Mouse (Mus musculus) heart, embryonic 12.5 days (tissue): ENCODE measurements at regions not wholly inside any gene's neighbourhood (a gene's known extent, or its start where the extent isn't known, plus 50 kb on each side); places are given as distances from the start of the nearest gene placed in this dataset.
A peak's percentile ranks its signal among the peaks of the same experiment; 100 is the strongest.

Source experiments
- ATAC-seq: fragments of 200-750 bp; cut with Nextera tagmentation; 2 replicates; pipeline ENCODE4 v1.8.0; 2017; ENCODE audit warnings: moderate TSS enrichment, moderate library complexity; ENCODE audit not compliant: insufficient number of reproducible peaks, low FRiP score
- H3K27ac ChIP-seq: fragments of 300-500 bp; sonication (generic); 2 replicates; pipeline ENCODE4 v1.5.1; 2016; ENCODE audit warnings: mild to moderate bottlenecking, moderate library complexity; ENCODE audit not compliant: poor library complexity, severe bottlenecking
- H3K27me3 ChIP-seq: fragments of 300-500 bp; sonication (generic); replicated peaks from 2 replicates; pipeline ENCODE4 v1.6.1; 2016; ENCODE audit warnings: mild to moderate bottlenecking, moderate library complexity
- H3K36me3 ChIP-seq: fragments of 300-500 bp; sonication (generic); 2 replicates; pipeline ENCODE4 v1.6.1; 2016; ENCODE audit warnings: mild to moderate bottlenecking, moderate library complexity
- H3K4me1 ChIP-seq: fragments of 300-500 bp; sonication (generic); replicated peaks from 2 replicates; pipeline ENCODE4 v1.6.1; 2016; ENCODE audit warnings: mild to moderate bottlenecking
- H3K4me2 ChIP-seq: fragments of 300-500 bp; sonication (generic); 2 replicates; pipeline ENCODE4 v1.6.1; 2016; ENCODE audit warnings: mild to moderate bottlenecking, moderate library complexity
- H3K4me3 ChIP-seq: fragments of 300-500 bp; sonication (generic); 2 replicates; pipeline ENCODE4 v1.5.1; 2016; ENCODE audit warnings: mild to moderate bottlenecking
- H3K9ac ChIP-seq: fragments of 300-500 bp; sonication (generic); 2 replicates; pipeline ENCODE4 v1.6.1; 2016; ENCODE audit warnings: mild to moderate bottlenecking, moderate library complexity
- H3K9me3 ChIP-seq: fragments of 300-500 bp; sonication (generic); replicated peaks from 2 replicates; pipeline ENCODE4 v1.6.1; 2016; ENCODE audit warnings: mild to moderate bottlenecking, moderate library complexity
- WGBS: fragments of 180-500 bp; shearing (Covaris S2); methylation state at CpG from one replicate; pipeline ENCODE4 v1.1.7; 2016; 5-methylcytosine and 5-hydroxymethylcytosine counted together

DNA sequence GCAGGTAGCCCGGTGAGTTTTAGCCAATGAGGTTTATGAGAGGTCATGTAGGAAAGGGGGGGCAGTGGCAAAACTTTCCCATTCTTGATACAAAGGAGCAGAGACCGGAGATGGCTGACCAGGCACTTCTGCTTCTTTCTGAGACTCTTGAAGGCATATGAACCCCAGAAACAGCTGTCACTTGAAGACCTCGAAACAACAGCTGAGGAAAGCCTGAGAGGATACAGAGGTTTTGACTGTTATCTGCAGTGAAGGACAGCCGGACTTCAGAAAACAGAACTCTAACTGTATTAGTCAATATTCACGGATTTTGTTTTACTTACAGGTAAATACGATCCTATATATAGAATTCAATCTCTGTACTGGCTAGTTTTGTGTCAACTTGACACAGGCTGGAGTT lies 50.0 kb upstream of the Tiparp start:
- no peaks in the 10 kb centered on the region for H3K9me3 ChIP-seq
- H3K27ac ChIP-seq: no peak overlapping the region
- H3K36me3 ChIP-seq: no peaks in the 10 kb centered on the region
- H3K27me3 ChIP-seq: no peaks in the 10 kb centered on the region
- H3K4me1 ChIP-seq: peaks cover 13% of the 10 kb centered on the region
- H3K9ac ChIP-seq: no peak overlapping the region
- WGBS: 75% methylated on average over 6 of the region's 6 CpGs
- H3K4me2 ChIP-seq: no peak overlapping the region
- no peak overlapping the region for H3K4me3 ChIP-seq
- ATAC-seq: no peak

DNA sequence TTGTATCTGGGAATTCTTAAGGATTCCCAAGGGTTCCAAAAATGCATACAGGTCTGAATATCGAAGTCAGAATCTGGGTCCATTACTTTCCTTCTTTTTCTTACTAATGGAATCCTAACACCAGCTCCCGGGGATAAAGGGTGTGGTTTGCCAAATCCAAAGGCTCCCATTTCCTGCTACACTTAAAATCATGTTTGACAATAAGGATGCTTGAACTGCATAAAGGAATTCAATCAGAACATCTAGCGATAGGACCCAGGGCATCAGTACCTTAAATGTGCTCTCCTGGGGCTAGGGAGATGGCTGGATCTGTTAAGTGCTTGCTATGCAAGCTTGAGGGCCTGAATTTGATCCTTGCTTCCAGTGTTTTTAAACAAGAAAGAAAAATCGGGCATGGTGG lies 51.1 kb upstream of the Tiparp start:
- H3K4me2 ChIP-seq: no peak overlapping the region
- 64% methylated on average over 4 of the region's 4 CpGs for WGBS
- ATAC-seq: no peak

DNA sequence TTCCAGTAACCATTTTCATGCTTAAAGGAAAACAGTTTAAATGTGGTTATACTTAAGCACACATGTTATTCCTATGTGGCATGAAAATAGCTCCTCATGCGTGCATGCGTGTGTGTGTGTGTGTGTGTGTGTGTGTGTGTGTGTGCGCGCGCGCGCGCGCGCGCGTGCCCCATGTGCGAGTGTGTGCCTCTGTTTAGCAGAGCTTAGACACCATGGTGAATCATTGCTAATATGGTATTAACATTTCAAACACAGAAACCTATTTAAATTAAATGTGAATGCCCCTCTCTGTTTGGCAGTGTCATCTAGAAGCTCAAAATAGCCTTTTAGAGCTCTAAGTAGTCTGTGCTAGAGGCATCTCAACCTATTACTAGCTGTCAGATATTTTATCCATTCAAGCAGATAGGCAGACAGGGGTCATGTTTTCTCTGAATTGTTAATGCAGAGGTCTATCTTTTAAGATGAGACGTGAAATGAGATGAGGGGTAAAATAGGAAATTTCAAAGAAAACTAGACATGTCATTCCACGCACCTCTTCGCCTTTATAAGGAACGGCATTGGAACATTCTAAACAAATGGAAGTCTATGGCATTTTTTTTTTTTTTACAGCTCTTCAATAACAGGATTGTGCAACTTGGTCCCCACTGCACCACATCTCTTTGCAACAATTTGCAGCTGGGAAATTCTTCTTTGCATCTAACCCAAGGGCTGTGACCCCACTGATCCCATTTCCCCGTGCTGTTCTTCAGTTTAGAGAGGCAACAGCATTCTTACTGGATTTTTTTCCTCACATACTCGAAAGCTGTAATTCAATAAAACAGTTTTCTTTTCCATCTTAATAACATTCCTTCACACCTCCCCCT lies 51.9 kb upstream of the Tiparp start:
- 86% methylated on average over 19 of the region's 19 CpGs for WGBS
- Histone ChIP-seq H3K4me2 (no peak overlapping the region), H3K4me1 (peaks cover 4% of the 10 kb centered on the region), H3K27me3 (no peaks in the 10 kb centered on the region), H3K9me3 (no peaks in the 10 kb centered on the region), H3K27ac (no peak overlapping the region), H3K36me3 (no peaks in the 10 kb centered on the region), H3K4me3 (no peak overlapping the region), H3K9ac (no peak overlapping the region)
- ATAC-seq: no peak

More for the DNA sequence above, 51.1 kb upstream of the Tiparp start:
- no peak overlapping the region for H3K4me3 ChIP-seq
- peaks cover 4% of the 10 kb centered on the region for H3K4me1 ChIP-seq
- H3K36me3 ChIP-seq: no peaks in the 10 kb centered on the region
- H3K9ac ChIP-seq: no peak overlapping the region
- H3K27ac ChIP-seq: no peak overlapping the region
- H3K27me3 ChIP-seq: no peaks in the 10 kb centered on the region
- H3K9me3 ChIP-seq: no peaks in the 10 kb centered on the region

DNA sequence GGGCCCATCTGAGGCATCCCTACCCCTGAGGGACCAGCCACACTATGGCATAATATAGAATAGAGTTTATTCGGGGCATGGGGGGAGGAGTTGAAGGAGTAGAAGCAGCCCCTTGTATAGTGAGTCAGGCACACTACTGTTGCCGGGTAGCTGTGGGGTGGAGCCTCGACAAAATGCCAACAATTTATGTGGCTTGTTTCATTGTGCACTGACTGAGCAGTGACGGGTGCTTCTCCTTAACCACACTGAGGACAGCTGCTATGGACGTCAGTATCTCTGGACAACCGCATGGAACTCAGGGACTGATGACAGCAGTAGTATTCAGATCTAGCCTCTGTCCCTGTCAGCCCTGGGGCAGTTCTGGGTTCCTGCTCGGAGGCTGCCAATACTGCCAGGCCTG lies 53.6 kb upstream of the Tiparp start:
- peaks cover 4% of the 10 kb centered on the region for H3K4me1 ChIP-seq
- WGBS: 33% methylated on average over 7 of the region's 7 CpGs

DNA sequence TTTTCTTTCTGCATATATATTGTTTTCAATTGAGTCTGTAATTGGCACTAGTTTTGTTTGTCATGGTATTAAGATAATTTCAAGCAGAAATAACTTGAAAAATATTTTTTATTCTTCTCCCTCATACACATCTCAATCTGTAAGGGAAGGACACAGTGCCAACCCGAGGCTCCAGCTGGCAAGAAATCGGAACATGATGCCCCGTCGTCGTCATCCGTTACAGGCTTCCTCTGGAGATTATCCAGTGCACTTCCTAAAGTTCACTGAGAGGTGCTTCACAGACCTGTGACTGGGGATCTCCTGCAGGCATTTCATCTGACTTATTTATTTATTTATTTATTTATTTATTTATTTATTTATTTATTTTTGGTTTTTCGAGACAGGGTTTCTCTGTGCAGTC lies 56.4 kb upstream of the Tiparp start:
- no peaks in the 10 kb centered on the region for H3K36me3 ChIP-seq
- no peaks in the 10 kb centered on the region for H3K27me3 ChIP-seq
- H3K9me3 ChIP-seq: no peaks in the 10 kb centered on the region
- no peak overlapping the region for H3K9ac ChIP-seq
- WGBS: 86% methylated on average over 7 of the region's 7 CpGs
- ATAC-seq: no peak
- no peak overlapping the region for H3K4me2 ChIP-seq
- peaks cover 4% of the 10 kb centered on the region for H3K4me1 ChIP-seq
- H3K4me3 ChIP-seq: no peak overlapping the region
- H3K27ac ChIP-seq: no peak overlapping the region

More for the DNA sequence above, 53.6 kb upstream of the Tiparp start:
- Histone ChIP-seq H3K9me3 (no peaks in the 10 kb centered on the region), H3K27ac (no peak overlapping the region), H3K9ac (no peak overlapping the region), H3K27me3 (no peaks in the 10 kb centered on the region), H3K36me3 (no peaks in the 10 kb centered on the region), H3K4me2 (no peak overlapping the region), H3K4me3 (no peak overlapping the region)
- no peak for ATAC-seq

DNA sequence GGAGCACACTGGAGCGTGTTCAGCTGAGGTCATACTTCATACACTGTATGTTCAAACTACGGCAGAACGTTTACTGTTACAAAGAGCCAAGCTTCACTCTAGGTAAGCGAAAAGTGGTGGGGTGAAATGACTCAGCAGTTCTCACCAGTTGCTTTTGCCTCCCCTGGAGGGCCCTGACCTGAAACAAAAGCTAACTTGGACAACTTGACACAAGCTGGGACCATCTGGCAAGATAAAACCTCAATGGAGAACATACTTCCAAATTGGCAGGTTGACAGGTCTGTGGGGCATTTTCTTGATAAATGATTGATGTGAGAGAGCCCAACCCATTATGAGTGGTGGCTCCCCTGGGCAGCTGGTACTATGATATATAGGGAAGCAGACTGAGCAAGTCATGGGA lies 59.0 kb upstream of the Tiparp start:
- Histone ChIP-seq H3K36me3 (no peaks in the 10 kb centered on the region), H3K9ac (no peak overlapping the region), H3K27me3 (no peaks in the 10 kb centered on the region), H3K4me1 (peaks cover 4% of the 10 kb centered on the region), H3K4me3 (no peak overlapping the region), H3K9me3 (no peaks in the 10 kb centered on the region), H3K4me2 (no peak overlapping the region), H3K27ac (no peak overlapping the region)
- no peak for ATAC-seq
- 79% methylated on average over 4 of the region's 4 CpGs for WGBS

DNA sequence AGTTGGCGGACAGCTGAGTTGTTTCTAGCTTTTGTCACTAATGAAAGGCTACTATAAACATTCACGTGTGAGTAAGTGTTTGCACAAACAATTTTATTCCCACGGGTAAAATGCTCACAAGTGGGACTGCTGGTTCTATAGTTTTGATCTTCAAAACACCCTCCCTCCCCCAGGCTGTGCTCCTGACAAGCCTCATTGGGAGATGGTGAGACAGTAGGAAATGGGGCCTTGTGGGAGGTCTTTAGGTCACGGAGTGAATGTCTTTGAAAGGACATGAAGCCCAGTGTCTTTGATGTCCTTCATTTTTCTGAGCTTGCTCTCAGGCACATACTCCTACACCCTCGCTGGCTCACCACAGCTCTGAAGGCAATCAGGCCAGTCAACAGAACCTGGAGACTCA lies 63.4 kb upstream of the Tiparp start:
- Histone ChIP-seq H3K36me3 (no peaks in the 10 kb centered on the region), H3K27ac (no peak overlapping the region), H3K4me2 (no peak overlapping the region), H3K9me3 (no peaks in the 10 kb centered on the region), H3K4me1 (peaks cover 12% of the 10 kb centered on the region), H3K9ac (no peak overlapping the region), H3K27me3 (no peaks in the 10 kb centered on the region), H3K4me3 (no peak overlapping the region)
- ATAC-seq: no peak
- 53% methylated on average over 5 of the region's 5 CpGs for WGBS

DNA sequence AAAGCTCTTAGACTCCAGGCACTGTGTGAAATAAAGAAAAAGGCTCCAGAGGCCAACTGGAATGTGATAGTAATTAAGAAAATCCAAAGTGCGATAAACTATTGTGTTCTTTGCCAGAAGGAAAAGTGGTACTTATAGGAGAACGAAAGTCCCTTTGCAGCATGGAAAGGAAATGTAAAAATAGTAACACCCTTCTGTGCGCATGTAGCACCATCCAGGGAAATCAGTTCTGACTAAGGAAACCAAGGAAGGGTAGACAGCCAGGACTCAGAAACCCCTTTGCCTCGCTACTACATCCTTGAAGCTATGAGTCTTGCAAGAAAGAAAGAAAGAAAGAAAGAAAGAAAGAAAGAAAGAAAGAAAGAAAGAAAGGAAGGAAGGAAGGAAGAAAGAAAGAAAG lies 67.3 kb upstream of the Tiparp start:
- WGBS: 30% methylated on average over 4 of the region's 4 CpGs
- Histone ChIP-seq H3K9ac (no peak overlapping the region), H3K9me3 (0 out of 2 replicates have a peak, but pooled peaks cover 5% of the 10 kb centered on the region), H3K27ac (no peak overlapping the region), H3K36me3 (no peaks in the 10 kb centered on the region), H3K27me3 (no peaks in the 10 kb centered on the region), H3K4me2 (no peak overlapping the region), H3K4me3 (no peak overlapping the region), H3K4me1 (peaks cover 20% of the 10 kb centered on the region)
- ATAC-seq: no peak

DNA sequence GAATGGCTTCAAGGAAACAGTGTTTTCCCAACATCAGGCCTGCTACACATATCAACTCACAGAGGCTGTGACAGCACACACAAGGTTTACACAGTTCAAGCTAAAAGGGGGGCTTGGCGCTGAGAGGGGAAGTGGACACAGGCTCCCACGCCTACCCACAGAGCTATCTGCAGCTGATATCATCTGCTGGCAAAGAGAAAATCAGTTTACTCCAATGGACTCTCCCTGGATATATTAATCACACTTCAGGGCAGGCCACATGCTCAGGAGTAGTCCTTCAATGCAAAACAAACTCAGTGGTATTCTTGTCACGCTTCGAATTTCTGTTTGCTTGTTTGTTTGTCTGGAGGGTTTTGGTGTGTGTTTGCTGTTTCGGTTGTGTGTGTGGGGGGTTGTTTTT lies 67.3 kb upstream of the Ssr3 start:
- no peak overlapping the region for H3K9ac ChIP-seq
- no peaks in the 10 kb centered on the region for H3K36me3 ChIP-seq
- H3K27me3 ChIP-seq: no peaks in the 10 kb centered on the region
- H3K4me3 ChIP-seq: no peak overlapping the region
- H3K4me2 ChIP-seq: no peak overlapping the region
- H3K27ac ChIP-seq: no peak overlapping the region
- WGBS: 63% methylated on average over 5 of the region's 5 CpGs
- no peak for ATAC-seq
- peaks cover 26% of the 10 kb centered on the region for H3K4me1 ChIP-seq
- 0 out of 2 replicates have a peak, but pooled peaks cover 5% of the 10 kb centered on the region for H3K9me3 ChIP-seq

DNA sequence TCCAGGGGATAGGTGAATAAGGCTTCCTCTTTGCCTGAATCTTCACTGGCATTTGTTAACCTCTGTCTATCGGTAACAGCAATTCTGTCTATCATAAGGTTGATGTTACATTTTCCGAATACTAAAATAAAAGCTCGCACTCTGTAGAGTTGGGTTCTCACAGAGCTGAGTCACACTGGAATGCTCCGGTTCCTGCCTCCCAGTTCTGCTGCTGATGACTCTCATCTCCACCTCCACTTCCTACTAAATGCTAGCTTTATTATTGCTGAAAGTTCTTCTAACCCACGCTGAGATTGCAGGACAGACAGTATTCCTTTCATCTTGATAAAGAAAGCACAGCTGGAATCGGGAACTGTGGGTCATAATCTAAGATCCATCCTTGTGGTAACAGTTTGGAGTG lies 65.5 kb upstream of the Ssr3 start:
- Histone ChIP-seq H3K9ac (no peak overlapping the region), H3K4me3 (no peak overlapping the region), H3K9me3 (0 out of 2 replicates have a peak, but pooled peaks cover 5% of the 10 kb centered on the region), H3K27me3 (no peaks in the 10 kb centered on the region), H3K4me1 (peaks cover 25% of the 10 kb centered on the region), H3K4me2 (no peak overlapping the region), H3K27ac (no peak overlapping the region), H3K36me3 (no peaks in the 10 kb centered on the region)
- WGBS: 59% methylated on average over 6 of the region's 6 CpGs
- no peak for ATAC-seq

DNA sequence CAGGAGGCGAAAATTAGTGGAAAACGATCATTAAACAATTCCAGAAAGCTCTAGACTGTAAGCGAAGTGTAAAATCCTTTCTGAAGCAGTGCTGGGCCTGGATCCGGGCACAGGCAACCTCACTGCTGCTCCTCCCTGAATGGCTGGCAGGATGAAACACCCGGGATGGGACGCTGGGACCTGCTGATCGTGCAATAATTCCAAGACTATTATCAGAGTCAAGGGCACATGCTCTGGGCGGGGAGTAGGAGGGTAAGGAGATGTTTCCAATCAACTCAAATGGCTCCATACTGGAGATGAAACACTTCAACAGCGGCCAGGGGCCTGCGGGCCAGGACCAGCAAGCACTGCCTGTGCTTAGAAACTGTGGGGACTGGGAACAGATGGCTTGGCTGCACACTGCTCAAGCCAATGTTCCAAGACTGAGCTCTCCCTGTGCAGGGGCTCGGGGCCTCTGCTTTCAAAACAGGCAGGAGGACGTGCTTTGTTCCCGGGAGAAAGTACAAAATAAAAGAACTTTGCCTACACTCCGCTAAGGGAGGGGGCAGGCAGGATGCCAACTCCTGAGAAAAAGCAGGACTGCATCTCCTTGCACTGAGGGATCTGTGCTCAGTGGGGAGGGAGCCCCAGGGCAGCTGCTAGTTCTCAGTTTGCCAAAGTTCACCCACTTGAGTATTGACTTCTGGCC lies 63.3 kb upstream of the Ssr3 start:
- no peaks in the 10 kb centered on the region for H3K27me3 ChIP-seq
- WGBS: 38% methylated on average over 14 of the region's 14 CpGs
- peaks cover 18% of the 10 kb centered on the region for H3K4me1 ChIP-seq
- no peak overlapping the region for H3K4me3 ChIP-seq
- H3K4me2 ChIP-seq: peak overlapping the region; percentile 18
- no peak overlapping the region for H3K9ac ChIP-seq
- H3K27ac ChIP-seq: peak overlapping the region; percentile 84
- peak; percentile 78 for ATAC-seq
- H3K36me3 ChIP-seq: no peaks in the 10 kb centered on the region
- 0 out of 2 replicates have a peak, but pooled peaks cover 8% of the 10 kb centered on the region for H3K9me3 ChIP-seq
